Mouse (Mus musculus): ENCODE data around the gene Uspl1.
A peak's percentile ranks its signal among the peaks of the same experiment; 100 is the strongest.

The Uspl1 gene

GRCm38 (mm10) chr5:149261866-149262265, 77.7 kb downstream of the Uspl1 start:
- DNase-seq, result peak; percentile 52

DNA sequence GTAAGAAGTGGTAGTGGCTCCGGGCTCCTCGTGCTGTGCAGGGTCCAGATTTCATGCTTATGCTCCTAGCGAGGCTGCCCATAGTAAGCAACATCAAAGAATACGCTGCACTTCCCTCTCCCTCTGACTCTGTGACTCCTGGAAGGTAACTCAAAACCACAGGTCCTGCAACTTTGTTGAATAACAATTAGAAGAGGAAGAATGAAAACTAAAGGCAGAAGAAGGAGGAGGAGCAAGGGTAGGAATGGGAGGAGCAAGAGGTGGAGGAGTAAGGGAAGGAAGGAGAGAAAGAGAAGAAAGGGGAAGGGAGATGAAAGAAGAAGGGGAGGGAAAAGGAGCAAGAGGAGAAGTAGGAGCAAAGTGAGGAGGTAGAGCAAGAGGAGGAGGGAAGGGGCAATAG, 80.3 kb downstream of the Uspl1 start, which contains the start of gene Alox5ap:
Gene Alox5ap, plus strand, starts transcription at position 363 of the 400 bp plus-strand sequence.
- no peak for DNase-seq

GRCm38 (mm10) chr5:149264878-149265279, 80.7 kb downstream of the Uspl1 start:
- no peak for DNase-seq

Data from thymus, postnatal 25 days (tissue).